Mouse (Mus musculus) cerebellum, postnatal 14 days (tissue): ENCODE results near the gene Pappa.

Experiments used
- DNase-seq, 2 experiments: peaks; one replicate each; pipeline ENCODE4 v3.0.0; 2021; ENCODE audit warnings: mixed read lengths in 2 of 2

Pappa gene

DNA sequence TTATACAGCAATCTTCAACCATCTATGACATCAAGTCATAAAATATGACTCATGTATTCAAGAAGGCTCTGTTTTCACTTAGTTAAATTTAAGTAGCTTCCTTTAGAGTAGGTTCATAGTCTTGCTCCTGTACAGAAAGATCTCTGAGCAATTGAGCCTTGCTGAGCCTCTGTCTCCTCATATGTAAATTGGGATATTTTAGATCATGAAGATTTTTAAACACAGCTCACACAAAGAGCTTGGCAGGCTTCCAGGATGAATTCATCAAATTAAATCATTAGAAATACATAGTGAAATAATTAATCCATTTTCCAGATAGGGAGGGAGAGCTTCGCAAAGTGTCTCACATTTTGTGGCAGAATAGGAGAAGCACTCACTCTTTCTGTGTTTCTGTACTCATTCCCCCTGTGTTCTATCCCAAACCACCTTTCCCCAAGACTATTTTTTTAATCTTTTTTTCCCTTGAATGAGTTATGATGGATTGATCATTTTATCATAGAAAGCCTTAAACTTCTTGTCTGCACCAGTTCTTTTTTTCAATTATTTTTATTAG is 149.4 kb downstream of the Pappa start:
- DNase-seq, result no peak

DNA sequence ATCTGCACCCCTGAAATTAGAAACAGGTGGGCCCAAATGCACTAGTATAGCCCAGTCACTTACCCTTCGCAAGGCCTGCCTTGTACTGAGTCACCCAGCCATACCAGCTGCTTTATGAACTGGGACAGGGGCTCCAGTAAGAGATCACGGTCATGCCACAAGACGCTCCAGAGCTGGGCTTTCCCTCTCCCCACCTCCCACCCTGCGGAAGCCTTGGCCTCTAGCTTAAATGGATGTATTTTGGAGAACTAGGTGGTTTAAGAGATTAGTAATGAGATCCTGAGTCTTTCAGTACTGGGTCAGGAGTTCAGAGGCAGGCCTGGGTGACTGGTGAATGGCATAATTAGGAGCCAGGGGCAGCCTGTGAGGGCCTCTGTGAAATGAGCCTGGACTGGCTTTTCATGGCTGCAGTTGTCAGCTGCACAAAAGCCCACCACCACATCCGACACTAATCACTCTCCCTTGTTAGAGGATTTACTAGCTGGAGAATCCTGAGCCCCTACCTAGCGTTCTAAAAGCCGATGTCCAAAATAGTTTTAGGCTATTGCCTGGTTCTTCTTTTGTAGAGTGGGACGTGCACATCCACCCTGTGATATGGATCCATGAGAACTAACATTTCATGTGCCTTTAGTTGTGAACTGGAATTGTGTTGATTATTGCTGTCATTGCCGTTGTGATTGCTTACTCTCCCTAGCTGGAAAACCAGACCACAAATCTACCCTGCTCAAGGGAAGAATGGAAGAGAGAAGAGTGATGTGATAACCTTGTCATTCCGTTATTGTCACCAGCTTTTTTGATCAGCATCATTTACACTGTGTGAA is 154.7 kb downstream of the Pappa start:
- DNase-seq, result no peak

DNA sequence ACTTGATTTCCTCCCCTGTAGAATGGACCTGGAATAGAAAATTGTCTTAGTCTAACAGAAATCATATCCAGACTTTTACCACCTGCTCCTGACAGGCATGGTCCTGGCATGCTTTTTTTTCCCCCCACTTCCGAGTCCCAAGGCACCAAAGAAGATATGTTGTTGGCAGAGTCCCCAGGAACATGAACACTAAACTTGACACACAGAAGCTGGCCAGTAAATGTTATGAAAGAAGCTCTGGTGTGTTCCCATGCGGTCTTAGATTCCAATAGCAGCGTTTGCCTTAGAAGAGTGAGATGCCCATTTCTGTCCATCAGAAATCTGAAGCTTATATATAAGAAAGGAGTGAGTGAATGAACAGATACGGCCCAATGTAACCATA is 155.3 kb downstream of the Pappa start:
- no peak for DNase-seq

DNA sequence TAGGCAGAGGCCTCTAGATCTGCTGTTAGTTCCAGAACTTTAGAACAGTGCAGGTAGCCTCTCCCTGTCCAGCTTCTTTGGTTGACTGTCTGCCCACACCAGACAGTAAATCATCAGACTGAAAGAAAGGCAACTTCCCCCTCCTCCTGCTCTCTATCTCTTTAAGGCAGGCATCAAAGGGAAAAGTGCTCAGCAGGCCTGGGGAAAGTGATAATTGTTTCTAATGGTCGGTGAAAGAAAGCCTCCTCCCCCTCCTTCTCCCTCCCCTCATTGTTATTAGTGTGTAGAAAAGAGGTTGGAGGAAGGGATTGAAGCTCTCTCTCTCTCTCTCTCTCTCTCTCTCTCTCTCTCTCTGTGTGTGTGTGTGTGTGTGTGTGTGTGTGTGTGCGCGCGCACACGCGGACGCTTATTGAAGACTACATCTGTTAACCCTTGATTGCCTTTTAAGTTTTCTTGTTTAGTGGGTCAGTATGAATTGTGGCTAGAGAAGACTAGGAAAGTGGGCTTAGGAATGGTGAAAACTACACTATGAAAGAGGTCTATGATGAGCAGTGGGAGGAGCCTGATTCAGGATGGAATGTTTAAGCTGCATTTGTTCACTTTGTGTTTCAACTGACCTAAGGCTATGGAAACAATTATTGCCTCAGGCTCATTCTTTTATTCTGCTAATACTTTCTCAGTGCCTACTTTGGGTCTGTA is 156.2 kb downstream of the Pappa start:
- DNase-seq, result no peak

DNA sequence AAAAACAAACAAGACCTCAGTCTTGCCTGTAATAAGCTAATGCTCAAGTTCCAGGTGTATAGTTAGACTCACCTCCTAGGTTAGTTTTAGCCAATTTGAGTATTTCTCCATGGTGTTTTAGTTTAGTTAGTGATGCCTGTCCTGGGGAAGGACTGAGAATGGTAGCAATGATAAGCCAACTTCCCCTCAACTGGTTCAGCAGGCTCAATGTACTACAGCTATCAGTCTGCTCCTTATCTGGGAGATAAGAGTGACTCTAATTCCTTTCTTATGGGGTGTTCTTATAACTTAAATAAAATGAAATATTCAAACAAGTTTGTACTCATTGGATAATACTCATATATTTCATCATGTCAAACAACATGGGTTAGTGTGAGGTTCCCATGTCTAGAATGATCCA is 156.9 kb downstream of the Pappa start:
- no peak for DNase-seq

DNA sequence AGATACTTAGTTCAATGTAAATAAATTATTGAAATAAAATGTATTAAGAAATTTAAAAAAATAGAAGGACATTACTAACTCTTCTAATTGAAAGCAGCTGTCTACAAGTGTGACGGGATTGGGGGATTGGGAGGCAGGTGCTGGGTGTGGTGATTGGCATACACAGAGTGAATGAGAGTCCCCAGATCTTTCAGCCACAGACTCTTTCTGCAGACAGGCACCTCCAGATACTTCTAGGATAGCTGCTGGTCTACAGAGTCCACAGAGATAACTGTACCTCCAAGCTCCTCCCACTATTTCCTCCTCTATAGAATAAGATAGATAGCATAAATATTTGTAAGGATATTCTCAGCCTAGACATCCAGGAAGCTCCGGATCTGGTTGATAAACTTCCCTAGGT is 159.6 kb downstream of the Pappa start:
- no peak for DNase-seq

DNA sequence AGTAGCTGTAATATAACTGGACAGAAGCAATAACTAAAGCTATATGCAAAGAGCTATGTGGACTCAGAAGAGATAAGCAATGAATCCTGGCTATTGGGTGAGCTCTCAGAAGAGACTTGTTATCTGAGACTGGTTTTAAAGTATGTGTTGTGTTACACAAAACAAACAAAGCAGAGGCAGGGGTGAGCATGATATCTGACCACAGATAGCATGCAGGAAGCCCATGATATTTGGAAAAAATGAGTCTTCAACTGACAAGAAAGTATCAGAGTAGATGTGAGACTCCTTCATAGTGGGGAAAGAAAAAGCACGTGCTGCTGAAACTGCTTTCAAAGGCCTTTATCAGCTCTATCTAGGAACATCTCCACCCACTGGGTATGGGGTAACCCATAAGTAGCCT is 161.2 kb downstream of the Pappa start:
- DNase-seq, result no peak

DNA sequence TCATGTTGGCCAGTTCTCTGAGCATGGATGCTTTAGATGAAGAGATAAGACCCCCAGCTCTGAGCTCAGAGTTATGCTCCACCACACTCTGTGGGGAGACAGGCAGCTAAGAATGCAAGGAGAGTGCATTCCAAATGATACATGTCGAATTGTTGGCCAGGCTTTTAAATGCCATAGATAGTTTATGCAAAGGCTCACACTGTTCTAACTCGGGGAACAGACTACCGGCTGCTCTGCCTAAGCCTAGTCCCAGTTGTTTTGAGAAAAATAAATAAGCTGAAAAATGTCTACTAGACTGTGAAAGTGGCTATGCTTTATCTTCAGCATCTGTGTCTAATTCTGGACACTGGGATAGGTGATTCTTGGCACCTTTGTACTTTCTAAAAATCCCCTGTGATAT is 165.3 kb downstream of the Pappa start:
- DNase-seq, result no peak

DNA sequence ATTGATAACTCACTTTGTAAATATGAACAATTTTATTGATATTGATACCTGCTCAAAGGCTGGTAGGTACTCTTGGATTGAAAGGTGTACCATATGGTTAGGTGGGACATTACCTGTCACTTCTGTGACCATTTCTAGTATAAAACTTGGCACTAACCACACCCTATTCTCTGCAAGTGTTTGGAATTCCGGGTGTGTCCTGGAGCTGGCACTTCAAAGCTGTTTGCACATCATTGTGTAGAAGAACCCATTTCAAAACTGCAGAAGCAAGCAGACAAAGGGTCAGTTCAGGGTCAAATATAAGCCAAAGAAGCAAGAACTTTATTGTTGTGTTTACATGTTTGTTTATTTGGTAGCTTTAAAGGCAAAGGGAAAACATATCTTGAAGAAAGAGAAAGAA is 171.8 kb downstream of the Pappa start:
- no peak for DNase-seq

DNA sequence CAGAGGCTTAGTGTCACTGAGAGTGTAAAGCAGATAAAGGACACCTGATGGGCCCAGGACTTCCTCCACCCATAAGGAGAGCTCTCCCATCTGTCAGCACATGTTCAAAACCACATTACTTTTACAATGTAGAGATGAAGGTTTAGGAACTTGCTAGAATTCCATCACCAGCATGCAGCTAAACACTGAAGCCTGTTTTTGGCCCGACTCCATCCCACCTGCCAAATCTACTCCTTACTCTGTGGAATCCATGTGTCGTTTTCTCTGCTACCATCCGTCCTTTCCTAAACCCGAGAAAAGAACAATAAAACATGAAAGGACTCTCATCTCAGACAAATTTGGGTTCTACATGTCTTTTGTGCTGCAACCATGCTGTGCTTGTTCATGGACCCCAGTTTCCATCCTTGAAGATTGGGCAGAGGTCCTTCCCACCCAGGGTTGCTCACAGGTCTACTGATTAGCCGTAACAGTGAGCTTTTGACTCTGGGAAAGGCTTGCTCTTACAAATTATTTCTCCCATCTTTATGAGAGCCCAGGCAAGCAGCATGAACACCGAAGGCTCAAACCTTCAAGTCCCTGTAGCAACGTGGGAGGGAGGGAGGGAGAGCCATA is 172.5 kb downstream of the Pappa start:
- peak; percentile 48 to 50 for DNase-seq

DNA sequence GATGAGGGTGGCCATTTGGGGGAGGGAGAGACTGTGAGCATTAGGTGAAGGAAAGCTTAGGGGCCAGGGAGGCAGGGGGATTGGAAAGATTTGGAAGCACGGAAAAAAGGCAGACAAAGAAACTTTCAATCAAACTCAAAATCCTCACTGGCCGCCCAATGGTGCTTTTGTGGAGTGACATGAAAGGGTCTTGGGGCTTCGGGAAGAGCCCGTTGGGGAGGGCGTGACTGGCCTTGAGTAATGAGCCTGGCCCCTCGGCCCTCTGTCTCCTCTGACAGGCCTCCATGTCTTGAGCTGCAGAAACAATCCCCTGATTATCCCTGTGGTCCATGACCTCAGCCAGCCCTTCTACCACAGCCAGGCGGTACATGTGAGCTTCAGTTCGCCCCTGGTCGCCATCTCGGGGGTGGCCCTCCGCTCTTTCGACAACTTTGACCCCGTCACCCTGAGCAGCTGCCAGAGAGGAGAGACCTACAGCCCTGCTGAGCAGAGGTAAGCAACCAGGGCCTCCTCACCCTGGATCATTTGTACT is 173.1 kb downstream of the Pappa start:
- no peak for DNase-seq

DNA sequence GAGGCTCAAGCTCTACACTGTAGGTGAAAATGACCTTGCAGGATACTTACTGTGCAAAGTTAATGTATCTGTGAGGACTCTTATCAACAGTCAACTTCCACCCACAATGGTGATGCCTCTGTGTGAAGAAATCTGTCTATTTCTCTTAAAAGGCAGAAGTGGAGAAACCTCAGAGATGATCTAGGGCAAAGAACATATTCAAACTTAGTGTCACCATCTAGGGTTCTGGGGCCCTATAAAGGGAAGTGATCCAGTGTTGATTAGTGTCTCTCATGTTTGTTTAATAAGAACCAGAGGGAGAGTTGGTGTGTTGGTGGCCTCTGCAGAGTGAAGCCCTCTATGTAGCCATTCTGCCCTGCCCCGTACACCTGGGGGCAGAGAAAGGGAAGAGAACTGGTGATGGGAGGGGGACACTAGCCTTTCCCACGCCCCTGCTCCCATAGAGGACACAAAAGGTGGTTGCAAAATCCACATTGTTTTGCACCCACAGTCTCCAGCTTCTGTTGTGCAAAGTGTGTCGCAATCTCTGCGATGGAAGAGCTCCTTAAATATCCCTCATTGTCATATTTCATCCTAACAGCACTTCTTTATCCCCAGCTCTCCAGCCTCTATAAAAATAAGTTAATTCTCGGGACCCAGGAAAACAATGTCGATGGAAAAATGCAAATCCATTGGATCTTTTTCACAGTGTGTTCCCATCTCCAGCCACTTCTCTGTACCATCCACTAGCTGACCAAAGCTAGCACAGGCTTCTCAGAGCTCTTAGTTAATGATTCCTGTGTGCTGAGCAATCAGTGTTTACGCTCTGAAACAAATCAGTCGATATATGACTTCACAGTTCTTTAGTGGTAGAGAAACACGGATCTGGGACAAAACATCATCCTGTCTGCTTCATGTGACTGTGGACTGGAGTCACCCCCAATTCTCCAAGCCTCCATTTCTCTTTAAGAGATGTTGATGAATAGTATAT is 174.5 kb downstream of the Pappa start:
- no peak for DNase-seq

DNA sequence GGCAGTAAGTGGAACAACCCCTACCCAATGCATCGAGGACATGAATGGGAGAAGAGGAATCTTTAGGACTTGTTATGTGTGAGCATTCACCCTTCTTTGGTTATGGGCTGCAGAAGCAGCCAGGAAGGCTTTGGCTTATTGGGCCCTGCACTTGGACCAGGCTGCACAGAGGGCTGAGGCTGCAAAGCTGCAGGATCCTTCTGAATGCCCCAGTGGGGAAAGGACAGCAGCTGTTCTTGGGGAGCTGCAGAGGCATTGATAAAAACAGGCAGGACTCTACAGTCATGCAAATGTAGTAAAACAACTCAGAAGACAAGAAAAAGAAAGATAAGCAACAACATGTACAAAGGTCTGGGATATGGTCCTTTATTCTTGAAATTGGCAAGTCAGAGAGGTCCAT is 175.4 kb downstream of the Pappa start:
- DNase-seq, result no peak

DNA sequence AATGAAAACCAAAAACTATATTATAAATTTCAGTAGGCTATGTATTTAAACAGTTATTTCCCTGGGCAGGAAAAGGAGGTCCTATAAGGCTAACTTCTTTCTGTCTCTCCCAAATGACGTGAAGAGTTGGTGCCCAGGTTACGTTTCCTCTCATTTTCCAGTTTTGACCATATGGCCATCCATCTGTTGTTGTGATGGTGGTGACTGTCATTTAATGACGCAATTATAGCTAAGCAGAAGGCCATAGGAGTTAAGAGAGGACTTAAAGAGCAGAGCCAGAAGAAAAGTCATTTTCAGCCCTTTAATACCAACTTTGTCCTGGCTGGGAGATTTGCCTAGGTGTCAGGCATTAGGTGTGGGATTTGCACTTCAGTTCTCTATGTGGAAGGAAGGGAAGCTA is 176.5 kb downstream of the Pappa start:
- DNase-seq, result no peak

DNA sequence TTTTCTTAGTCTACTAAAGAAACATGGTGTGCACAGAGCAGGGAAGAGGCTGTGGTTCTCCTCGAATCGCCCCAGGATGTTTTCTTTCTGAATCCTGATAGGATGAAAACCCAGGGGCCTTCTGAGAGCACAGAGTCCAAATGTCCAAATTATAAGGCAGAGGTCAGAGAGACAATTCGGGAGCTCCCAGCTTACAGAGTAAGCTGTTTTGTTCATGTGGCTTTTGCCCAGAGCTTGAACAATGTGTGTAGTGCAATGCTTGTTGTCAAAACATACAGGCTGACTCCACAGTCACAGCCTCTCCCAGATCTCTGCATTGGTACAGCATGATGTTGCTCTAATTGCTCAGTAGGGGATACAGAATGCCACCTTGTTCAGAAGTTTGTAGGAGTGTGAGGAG is 178.7 kb downstream of the Pappa start:
- no peak for DNase-seq

DNA sequence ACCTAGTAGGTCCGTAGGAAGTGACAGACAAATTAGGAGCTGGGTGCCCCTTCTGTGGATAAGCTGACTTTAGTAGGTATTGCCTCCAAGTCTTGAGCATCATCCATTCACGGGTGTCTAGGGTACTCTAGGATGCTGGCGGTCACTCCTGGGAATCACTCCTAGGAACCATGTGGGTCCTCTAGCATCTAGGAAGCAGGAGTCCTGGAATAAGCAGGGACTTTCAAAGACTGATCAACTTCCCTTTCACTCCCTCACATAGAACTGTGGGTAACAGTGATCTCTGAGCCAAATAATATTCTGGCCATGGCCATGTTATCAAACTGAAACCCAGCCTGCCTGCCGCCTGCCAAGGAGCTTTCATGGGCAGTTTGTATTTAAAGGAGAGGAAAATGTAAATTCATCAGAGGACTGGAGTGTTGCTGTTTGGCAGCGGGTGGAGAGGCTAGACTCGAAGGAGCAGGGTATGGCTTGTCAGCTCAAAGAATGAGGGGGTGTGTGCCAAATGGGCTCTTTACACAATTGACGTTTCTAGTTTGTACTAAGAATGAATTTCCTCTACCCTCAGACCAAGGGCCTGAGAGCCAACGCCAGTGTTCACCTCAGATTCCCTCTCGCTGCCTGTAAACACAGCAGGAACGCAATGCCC is 194.0 kb downstream of the Pappa start:
- peak; percentile 8 to 18 for DNase-seq

DNA sequence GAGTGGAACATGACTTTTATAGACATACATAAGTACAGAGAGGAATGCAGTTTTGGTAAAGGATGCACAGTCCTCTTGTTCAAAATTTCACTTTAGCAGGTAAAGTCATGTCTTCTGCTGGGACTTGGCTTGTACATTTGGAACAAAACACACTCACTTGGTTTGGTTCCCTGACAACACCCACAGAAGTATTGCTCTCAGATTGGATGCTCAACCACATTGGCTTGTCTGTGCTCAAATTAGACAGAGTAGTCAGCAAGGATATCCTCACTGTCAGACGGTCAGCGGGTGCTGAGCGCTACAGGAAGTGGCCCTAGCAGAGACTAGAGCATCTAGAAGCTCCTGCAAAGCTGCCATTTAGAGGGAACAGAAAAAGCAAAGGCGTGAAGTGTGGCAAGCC is 197.4 kb downstream of the Pappa start:
- no peak for DNase-seq

DNA sequence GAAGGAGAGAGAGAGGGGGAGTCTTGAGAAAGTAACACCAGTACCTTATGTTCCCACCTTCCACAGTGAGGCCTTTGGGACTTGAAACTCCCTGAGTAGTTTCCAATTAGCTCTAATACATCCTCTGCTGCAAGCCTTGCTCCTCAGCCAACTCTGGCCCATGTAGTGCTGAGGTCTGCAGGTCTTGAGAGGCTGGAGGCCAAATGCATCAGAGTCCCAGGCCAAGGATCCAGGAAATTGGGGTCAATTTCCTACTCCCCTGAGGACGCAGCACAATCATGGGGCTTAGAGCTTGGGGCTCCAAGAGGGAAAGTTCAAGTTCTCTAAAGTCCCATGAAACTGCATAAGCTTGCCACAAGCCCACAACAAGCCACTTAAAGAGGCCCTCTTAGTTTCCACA is 198.0 kb downstream of the Pappa start:
- DNase-seq, result no peak

DNA sequence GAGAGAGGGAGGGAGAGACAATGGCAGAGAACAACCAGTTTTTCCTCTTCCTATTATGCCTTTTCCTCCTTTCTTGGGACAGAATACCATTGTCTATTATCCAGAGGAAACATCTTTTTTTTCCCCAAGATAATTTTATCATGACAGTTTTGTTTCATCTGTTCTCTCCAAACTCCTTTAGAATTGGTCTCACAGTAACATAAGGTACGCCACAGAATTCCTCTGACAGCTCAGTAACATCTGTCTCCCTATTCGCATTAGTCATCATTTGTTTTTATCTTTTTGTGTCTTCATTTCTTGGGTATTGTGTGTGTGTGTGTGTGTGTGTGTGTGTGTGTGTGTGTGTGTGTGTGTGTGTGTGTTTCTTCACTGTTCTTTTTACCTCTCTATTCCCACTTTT is 201.8 kb downstream of the Pappa start:
- no peak for DNase-seq

DNA sequence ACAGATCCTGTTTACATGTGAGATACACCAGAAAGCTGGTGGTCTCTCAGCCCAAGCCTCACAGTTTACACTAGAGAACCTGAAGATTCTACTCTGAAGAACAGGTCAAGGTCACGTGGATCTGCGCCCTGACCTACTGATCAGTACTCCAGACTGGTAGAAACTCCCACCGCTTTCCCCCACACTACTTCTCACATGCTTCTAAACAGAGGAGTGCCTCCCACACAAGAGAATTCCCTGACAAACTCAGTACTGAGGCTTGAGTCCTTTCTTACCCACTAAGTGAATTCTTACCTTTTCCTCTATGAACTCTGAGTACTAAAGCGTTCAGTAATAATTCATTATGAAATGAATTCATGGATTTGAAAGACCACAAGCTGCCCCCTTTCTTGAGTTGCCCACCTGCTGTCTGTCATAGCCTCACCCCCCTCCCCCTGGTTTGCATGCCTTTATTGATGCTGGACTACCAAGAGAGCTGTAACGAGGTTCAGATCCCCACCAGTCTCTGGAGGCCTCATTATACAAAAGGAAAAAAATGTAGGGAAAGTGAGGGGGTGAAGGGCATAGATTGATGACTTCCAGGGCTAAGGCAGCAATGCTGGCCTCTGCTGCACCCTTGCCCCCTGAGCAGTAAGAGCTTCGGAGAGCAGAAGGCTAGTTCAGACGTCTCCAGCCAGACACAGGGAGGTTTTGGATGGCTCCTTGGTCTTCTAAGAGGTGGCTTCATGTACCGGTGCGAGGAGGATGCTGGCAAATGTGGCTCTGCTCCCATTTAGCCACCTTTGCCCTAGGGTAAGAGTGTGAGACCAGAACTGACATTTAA is 204.7 kb downstream of the Pappa start:
- DNase-seq, result no peak

DNA sequence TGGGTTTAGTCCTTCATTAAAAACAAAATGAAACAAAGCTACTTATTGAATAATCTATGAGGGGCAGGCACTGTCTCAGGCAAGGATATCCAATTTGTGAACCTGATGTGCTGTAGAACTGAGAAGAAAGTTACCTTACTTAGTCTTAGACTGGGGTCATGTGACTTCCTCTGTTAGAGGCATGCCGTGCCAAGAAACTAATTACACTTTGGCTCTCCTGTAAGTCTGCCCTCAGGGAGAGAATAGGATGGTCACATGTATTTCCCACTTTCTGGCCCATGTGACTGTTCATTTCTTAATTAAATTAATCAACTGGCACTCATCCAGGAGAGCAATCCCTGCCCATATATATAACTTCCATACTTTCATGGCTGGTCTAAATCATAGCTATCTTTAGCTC is 209.7 kb downstream of the Pappa start:
- no peak for DNase-seq
